Mouse (Mus musculus) hindbrain, embryonic 11.5 days (tissue): ENCODE results near the gene Ccnd3. TPM values are rescaled to one million over a fixed set of nuclear protein-coding genes. Genes with fewer than 3 reads are reported as not detected.

Experiments used
- ATAC-seq: fragments of 200-750 bp; cut with Nextera tagmentation; 2 replicates; pipeline ENCODE4 v1.8.0; 2017; ENCODE audit warnings: mild to moderate bottlenecking, moderate TSS enrichment, moderate library complexity; ENCODE audit not compliant: low FRiP score
- DNase-seq: peaks from one replicate; pipeline ENCODE4 v3.0.0-alpha.2; 2015; ENCODE audit warnings: low spot score
- H3K27ac ChIP-seq: fragments of 300-500 bp; sonication (generic); 2 replicates; pipeline ENCODE4 v1.5.1; 2014; ENCODE audit warnings: mild to moderate bottlenecking, low read depth, low read length
- H3K27me3 ChIP-seq: fragments of 300-500 bp; sonication (generic); 2 replicates; pipeline ENCODE4 v1.6.1; 2014; ENCODE audit warnings: mild to moderate bottlenecking, low read length, moderate library complexity, mixed read lengths; ENCODE audit not compliant: control insufficient read depth, insufficient read depth
- H3K36me3 ChIP-seq: fragments of 300-500 bp; sonication (generic); 2 replicates; pipeline ENCODE4 v1.6.1; 2014; ENCODE audit warnings: mild to moderate bottlenecking, low read length, moderate library complexity, mixed read lengths; ENCODE audit not compliant: control insufficient read depth, insufficient read depth
- H3K4me1 ChIP-seq: fragments of 300-500 bp; sonication (generic); replicated peaks from 2 replicates; pipeline ENCODE4 v1.6.1; 2014; ENCODE audit warnings: low read length, mixed read lengths; ENCODE audit not compliant: control insufficient read depth, insufficient read depth
- H3K4me2 ChIP-seq: fragments of 300-500 bp; sonication (generic); replicated peaks from 2 replicates; pipeline ENCODE4 v1.6.1; 2014; ENCODE audit warnings: mild to moderate bottlenecking, low read depth, low read length
- H3K4me3 ChIP-seq: fragments of 300-500 bp; sonication (generic); 2 replicates; pipeline ENCODE4 v1.5.1; 2014; ENCODE audit warnings: low read depth, low read length
- H3K9ac ChIP-seq: fragments of 300-500 bp; sonication (generic); 2 replicates; pipeline ENCODE4 v1.6.1; 2014; ENCODE audit warnings: low read depth, low read length
- H3K9me3 ChIP-seq: fragments of 300-500 bp; sonication (generic); 2 replicates; pipeline ENCODE4 v1.6.1; 2016; ENCODE audit warnings: low read length; ENCODE audit not compliant: control insufficient read depth
- WGBS: fragments of 180-500 bp; shearing (Covaris S2); extraction: QIAGEN DNeasy Blood & Tissue Kit; methylation state at CpG from one replicate; pipeline ENCODE4 v1.1.7; 2014; 5-methylcytosine and 5-hydroxymethylcytosine counted together
- polyA plus RNA-seq: library from polyadenylated mRNA; unstranded; fragments of >200 nt; fragmentation: Nextera tagmentation; extraction: Ambion mirVana; gene quantifications from 2 replicates; pipeline ENCODE4 v1.2.1, GENCODE M21; 2014

Gene Ccnd3
- polyA plus RNA-seq, 1 experiment from 2014 or later: 190 TPM

DNA sequence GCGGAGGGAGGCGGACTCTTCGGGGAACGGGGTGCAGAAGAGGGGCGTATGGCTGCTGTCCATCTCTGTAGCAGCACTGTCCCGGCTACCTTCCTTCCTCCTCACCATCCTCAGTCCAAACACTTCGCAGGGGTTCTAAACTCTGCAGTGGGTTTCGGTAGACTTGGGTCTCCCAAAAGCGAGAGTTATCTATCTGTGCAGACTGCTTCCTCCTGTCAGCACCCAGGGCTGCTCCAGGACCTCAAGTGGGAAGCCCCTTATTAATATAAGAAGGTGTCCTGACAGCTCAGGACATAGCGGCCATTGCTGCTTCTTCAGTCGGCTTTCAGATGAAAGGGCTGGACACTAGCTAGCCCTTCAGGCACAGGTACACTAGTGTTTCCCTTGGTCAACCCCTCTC lies 39.8 kb upstream of the Ccnd3 start:
- no peak overlapping the region for H3K4me2 ChIP-seq
- DNase-seq (no peak), ATAC-seq (no peak)
- no peaks in the 10 kb centered on the region for H3K36me3 ChIP-seq
- WGBS: 73% methylated on average over 11 of the region's 11 CpGs
- H3K4me1 ChIP-seq: peaks cover 6% of the 10 kb centered on the region; the same call in 1 of the 2 replicates
- H3K27ac ChIP-seq: no peak overlapping the region
- no peaks in the 10 kb centered on the region for H3K9me3 ChIP-seq
- peaks cover 30% of the 10 kb centered on the region for H3K27me3 ChIP-seq
- no peak overlapping the region for H3K4me3 ChIP-seq
- H3K9ac ChIP-seq: no peak overlapping the region

DNA sequence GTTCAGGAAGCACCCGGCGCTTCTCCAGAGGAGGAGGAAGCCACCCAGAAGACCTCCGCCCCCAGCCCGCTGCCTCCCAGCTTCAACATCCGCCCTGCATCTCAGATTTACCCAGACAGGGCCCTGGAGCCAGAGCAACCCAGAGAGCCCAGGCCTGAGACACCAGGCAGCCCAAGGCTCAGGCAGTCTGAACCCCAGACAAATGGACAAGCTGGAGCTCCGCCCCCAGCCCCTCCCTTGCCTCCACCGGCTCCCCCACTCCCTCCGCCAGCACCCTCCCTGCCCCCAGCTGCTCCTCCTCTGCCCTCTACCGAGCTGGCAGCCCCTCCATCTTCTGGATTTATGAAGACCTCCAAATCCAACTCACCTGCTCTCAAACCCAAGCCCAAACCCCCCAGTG lies 38.6 kb upstream of the Ccnd3 start:
- 40% methylated on average over 8 of the region's 9 CpGs for WGBS
- H3K9me3 ChIP-seq: no peaks in the 10 kb centered on the region
- no peak overlapping the region for H3K4me2 ChIP-seq
- H3K36me3 ChIP-seq: no peaks in the 10 kb centered on the region
- peaks cover 30% of the 10 kb centered on the region for H3K27me3 ChIP-seq
- H3K27ac ChIP-seq: no peak overlapping the region
- no peak overlapping the region for H3K4me3 ChIP-seq
- H3K9ac ChIP-seq: no peak overlapping the region
- ATAC-seq (no peak), DNase-seq (no peak)
- H3K4me1 ChIP-seq: peaks cover 6% of the 10 kb centered on the region; the same call in 1 of the 2 replicates

GRCm38 (mm10) chr17:47467659-47468058 lies 37.2 kb upstream of the Ccnd3 start:
- peaks cover 30% of the 10 kb centered on the region for H3K27me3 ChIP-seq
- DNase-seq (no peak), ATAC-seq (no peak)
- H3K36me3 ChIP-seq: no peaks in the 10 kb centered on the region
- H3K4me3 ChIP-seq: no peak overlapping the region
- H3K4me2 ChIP-seq: no peak overlapping the region
- H3K4me1 ChIP-seq: peaks cover 6% of the 10 kb centered on the region; the same call in 1 of the 2 replicates
- WGBS: 55% methylated on average over 11 of the region's 11 CpGs
- no peaks in the 10 kb centered on the region for H3K9me3 ChIP-seq
- H3K27ac ChIP-seq: no peak overlapping the region
- no peak overlapping the region for H3K9ac ChIP-seq

DNA sequence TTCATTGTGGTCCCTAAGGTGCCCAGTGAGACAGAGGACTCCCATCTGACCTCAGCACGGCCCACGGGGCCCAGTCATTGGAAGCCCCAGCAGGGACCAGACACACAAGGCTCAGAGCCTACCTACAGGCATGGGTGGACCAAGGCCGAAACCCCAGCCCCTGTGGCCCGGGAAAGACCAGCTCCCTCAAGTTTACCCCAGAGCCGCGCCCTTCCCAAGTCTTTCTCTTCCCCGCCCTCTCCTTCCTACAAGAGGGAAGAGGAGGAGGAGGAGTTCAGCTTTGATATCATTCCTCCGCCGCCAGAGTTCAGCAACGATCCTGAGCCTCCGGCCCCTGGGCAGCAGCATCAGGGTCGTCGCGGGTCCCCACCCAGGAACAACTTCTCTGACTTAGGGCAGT lies 36.8 kb upstream of the Ccnd3 start:
- peaks cover 30% of the 10 kb centered on the region for H3K27me3 ChIP-seq
- 22% methylated on average over 13 of the region's 14 CpGs for WGBS
- no peak for ATAC-seq
- no peak for DNase-seq
- no peak overlapping the region for H3K27ac ChIP-seq
- H3K9me3 ChIP-seq: no peaks in the 10 kb centered on the region
- H3K9ac ChIP-seq: 0 out of 2 replicates have a peak overlapping the region, but pooled peaks have one; percentile 8
- no peak overlapping the region for H3K4me3 ChIP-seq
- H3K36me3 ChIP-seq: no peaks in the 10 kb centered on the region
- H3K4me1 ChIP-seq: peaks cover 6% of the 10 kb centered on the region; the same call in 1 of the 2 replicates
- peak overlapping the region; percentile 27 for H3K4me2 ChIP-seq

- H3K9ac ChIP-seq: 0 out of 2 replicates have a peak overlapping the region, but pooled peaks have one; percentile 8
Observed at GRCm38 (mm10) chr17:47468466-47468865, 36.4 kb upstream of the Ccnd3 start.

DNA sequence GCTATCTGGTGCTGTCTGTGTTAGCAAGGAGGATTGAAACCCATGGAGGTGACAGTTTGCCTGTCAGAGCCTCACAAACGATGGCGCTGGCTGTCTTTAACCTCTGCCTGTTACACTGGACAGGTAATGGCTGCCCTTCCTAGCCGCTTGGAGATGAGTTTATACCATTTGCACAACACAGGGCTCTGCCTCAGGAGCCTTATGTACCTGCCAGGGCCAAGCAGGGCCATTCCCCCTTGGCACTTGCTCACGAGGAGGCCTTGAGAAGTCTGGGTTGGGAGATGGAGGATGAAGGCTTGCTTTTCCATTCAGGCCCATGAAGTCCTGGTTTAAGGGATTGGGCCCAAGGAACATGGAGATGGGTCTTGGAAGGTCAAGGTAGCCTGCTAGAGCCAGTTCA lies 35.2 kb upstream of the Ccnd3 start:
- DNase-seq (no peak), ATAC-seq (no peak)
- H3K4me1 ChIP-seq: peaks cover 6% of the 10 kb centered on the region; the same call in 1 of the 2 replicates
- no peak overlapping the region for H3K4me2 ChIP-seq
- H3K9me3 ChIP-seq: no peaks in the 10 kb centered on the region
- no peak overlapping the region for H3K27ac ChIP-seq
- H3K27me3 ChIP-seq: peaks cover 30% of the 10 kb centered on the region
- 87% methylated on average over 4 of the region's 4 CpGs for WGBS
- no peak overlapping the region for H3K9ac ChIP-seq
- no peak overlapping the region for H3K4me3 ChIP-seq
- H3K36me3 ChIP-seq: no peaks in the 10 kb centered on the region

More at GRCm38 (mm10) chr17:47468466-47468865, 36.4 kb upstream of the Ccnd3 start:
- DNase-seq (no peak), ATAC-seq (no peak)
- Histone ChIP-seq H3K36me3 (no peaks in the 10 kb centered on the region), H3K27ac (no peak overlapping the region), H3K4me2 (peak overlapping the region; percentile 27), H3K4me3 (no peak overlapping the region), H3K4me1 (peaks cover 6% of the 10 kb centered on the region; the same call in 1 of the 2 replicates), H3K27me3 (peaks cover 30% of the 10 kb centered on the region), H3K9me3 (no peaks in the 10 kb centered on the region)
- 5% methylated on average over 34 of the region's 34 CpGs for WGBS

DNA sequence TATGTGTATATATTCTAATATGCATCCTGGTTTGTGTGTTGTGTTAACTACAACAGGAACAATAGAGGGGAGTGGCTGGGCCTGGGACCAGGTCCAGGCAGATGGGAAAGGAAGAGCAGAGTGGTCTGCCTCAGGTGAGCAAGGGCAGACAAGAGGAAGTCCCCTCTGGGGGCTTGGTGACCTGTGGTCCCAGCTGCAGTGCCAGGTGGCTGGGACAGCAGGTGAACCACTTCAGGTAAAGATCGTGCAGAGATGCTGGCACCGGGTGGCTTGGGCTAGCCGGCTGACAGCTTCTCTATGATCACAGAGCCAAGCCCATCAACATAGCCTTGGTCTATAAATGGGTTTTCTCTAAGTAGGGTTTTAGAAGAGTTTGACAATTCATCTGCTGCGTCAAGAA lies 34.7 kb upstream of the Ccnd3 start:
- no peak overlapping the region for H3K4me2 ChIP-seq
- H3K27me3 ChIP-seq: peaks cover 30% of the 10 kb centered on the region
- DNase-seq (no peak), ATAC-seq (no peak)
- no peaks in the 10 kb centered on the region for H3K9me3 ChIP-seq
- H3K9ac ChIP-seq: no peak overlapping the region
- no peak overlapping the region for H3K27ac ChIP-seq
- H3K4me3 ChIP-seq: no peak overlapping the region
- no peaks in the 10 kb centered on the region for H3K36me3 ChIP-seq
- 94% methylated on average over 4 of the region's 4 CpGs for WGBS
- peaks cover 6% of the 10 kb centered on the region; the same call in 1 of the 2 replicates for H3K4me1 ChIP-seq

DNA sequence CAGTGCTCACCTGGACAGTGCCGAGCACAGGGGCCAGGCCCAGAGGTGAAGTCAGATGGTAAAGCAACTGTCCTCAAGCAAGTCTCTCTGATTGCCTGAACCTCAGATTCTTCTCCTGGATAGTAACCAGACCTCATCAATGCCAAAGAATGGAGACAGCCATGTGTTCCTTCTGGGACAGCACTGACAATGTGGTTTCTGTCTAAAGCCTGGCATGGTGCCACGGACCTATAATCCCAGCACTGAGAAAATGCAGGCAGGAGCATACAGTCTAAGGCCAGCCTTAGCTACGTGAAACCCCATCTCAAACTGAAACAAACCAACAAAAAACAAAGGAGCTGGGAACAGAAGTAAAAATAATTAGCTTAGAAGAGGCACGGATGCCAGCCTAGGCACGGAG lies 34.2 kb upstream of the Ccnd3 start:
- DNase-seq (no peak), ATAC-seq (no peak)
- H3K9ac ChIP-seq: no peak overlapping the region
- H3K9me3 ChIP-seq: no peaks in the 10 kb centered on the region
- no peaks in the 10 kb centered on the region for H3K36me3 ChIP-seq
- no peak overlapping the region for H3K4me2 ChIP-seq
- H3K4me1 ChIP-seq: peaks cover 6% of the 10 kb centered on the region; the same call in 1 of the 2 replicates
- H3K27me3 ChIP-seq: peaks cover 28% of the 10 kb centered on the region
- no peak overlapping the region for H3K4me3 ChIP-seq
- H3K27ac ChIP-seq: no peak overlapping the region
- 83% methylated on average over 5 of the region's 5 CpGs for WGBS
